Mouse (Mus musculus) forebrain, embryonic 13.5 days (tissue): Measurements from ENCODE around the gene Casq2. TPM values are rescaled to one million over a fixed set of nuclear protein-coding genes. Genes with fewer than 3 reads are reported as not detected.
"Not testable (repeated sequence)": the region's sequence is repeated elsewhere in the genome, so short reads cannot be mapped to it uniquely, and the experiment has no call there.

Experiments used
- ATAC-seq: fragments of 200-750 bp; cut with Nextera tagmentation; 2 replicates; pipeline ENCODE4 v1.8.0; 2017
- H3K27ac ChIP-seq: fragments of 300-500 bp; sonication (generic); 2 replicates; pipeline ENCODE4 v1.5.1; 2015; ENCODE audit warnings: inconsistent platforms, mild to moderate bottlenecking, moderate library complexity
- H3K27me3 ChIP-seq: fragments of 300-500 bp; sonication (generic); 2 replicates; pipeline ENCODE4 v1.6.1; 2015; ENCODE audit warnings: mild to moderate bottlenecking, inconsistent platforms
- H3K36me3 ChIP-seq: fragments of 300-500 bp; sonication (generic); 2 replicates; pipeline ENCODE4 v1.6.1; 2015; ENCODE audit warnings: mild to moderate bottlenecking, inconsistent platforms; ENCODE audit not compliant: poor library complexity, severe bottlenecking
- H3K4me1 ChIP-seq: fragments of 300-500 bp; sonication (generic); 2 replicates; pipeline ENCODE4 v1.6.1; 2015; ENCODE audit warnings: inconsistent platforms
- H3K4me2 ChIP-seq: fragments of 300-500 bp; sonication (generic); 2 replicates; pipeline ENCODE4 v1.6.1; 2015; ENCODE audit warnings: inconsistent platforms, mild to moderate bottlenecking, moderate library complexity
- H3K4me3 ChIP-seq: fragments of 300-500 bp; sonication (generic); 2 replicates; pipeline ENCODE4 v1.5.1; 2015; ENCODE audit warnings: mild to moderate bottlenecking, inconsistent platforms
- H3K9ac ChIP-seq: fragments of 300-500 bp; sonication (generic); 2 replicates; pipeline ENCODE4 v1.6.1; 2015; ENCODE audit warnings: mild to moderate bottlenecking, inconsistent platforms
- H3K9me3 ChIP-seq: fragments of 300-500 bp; sonication (generic); replicated peaks from 2 replicates; pipeline ENCODE4 v1.6.1; 2016; ENCODE audit warnings: inconsistent platforms
- WGBS: fragments of 180-500 bp; shearing (Covaris S2); methylation state at CpG from one replicate; pipeline ENCODE4 v1.1.7; 2015; 5-methylcytosine and 5-hydroxymethylcytosine counted together
- polyA plus RNA-seq: library from polyadenylated mRNA; unstranded; fragments of >200 nt; fragmentation: Nextera tagmentation; extraction: Ambion mirVana; gene quantifications from 2 replicates; pipeline ENCODE4 v1.2.1, GENCODE M21; 2015

The Casq2 gene
- polyA plus RNA-seq, 1 experiment from 2014 or later: 0.10 TPM

- Histone ChIP-seq H3K4me3 (no peak overlapping the region), H3K27ac (no peak overlapping the region), H3K9ac (no peak overlapping the region), H3K27me3 (no peaks in the 10 kb centered on the region), H3K4me1 (peaks cover 19% of the 10 kb centered on the region), H3K4me2 (no peak overlapping the region), H3K9me3 (no peaks in the 10 kb centered on the region), H3K36me3 (no peaks in the 10 kb centered on the region)
- 92% methylated on average over 7 of the region's 7 CpGs for whole genome bisulfite sequencing
- no peak for ATAC-seq
Observed at GRCm38 (mm10) chr3:102156737-102157136, 70.5 kb downstream of the Casq2 start.

- no peaks in the 10 kb centered on the region for H3K9me3 ChIP-seq
- ATAC-seq: no peak
- H3K4me3 ChIP-seq: no peak overlapping the region
- H3K9ac ChIP-seq: no peak overlapping the region
- no peaks in the 10 kb centered on the region for H3K27me3 ChIP-seq
- H3K4me2 ChIP-seq: no peak overlapping the region
- H3K36me3 ChIP-seq: no peaks in the 10 kb centered on the region
- WGBS: 94% methylated on average over 6 of the region's 6 CpGs
- H3K4me1 ChIP-seq: peaks cover 11% of the 10 kb centered on the region
- no peak overlapping the region for H3K27ac ChIP-seq
Observed at GRCm38 (mm10) chr3:102157652-102158051, 71.4 kb downstream of the Casq2 start.

GRCm38 (mm10) chr3:102158759-102159422, 72.7 kb downstream of the Casq2 start:
- no peak overlapping the region for H3K4me2 ChIP-seq
- no peak overlapping the region for H3K9ac ChIP-seq
- H3K4me1 ChIP-seq: peaks cover 8% of the 10 kb centered on the region
- no peak for ATAC-seq
- no peaks in the 10 kb centered on the region for H3K9me3 ChIP-seq
- WGBS: 81% methylated on average over 14 of the region's 14 CpGs
- H3K27ac ChIP-seq: no peak overlapping the region
- no peaks in the 10 kb centered on the region for H3K36me3 ChIP-seq
- no peak overlapping the region for H3K4me3 ChIP-seq
- H3K27me3 ChIP-seq: no peaks in the 10 kb centered on the region

- Histone ChIP-seq H3K36me3 (no peaks in the 10 kb centered on the region), H3K4me1 (peaks cover 8% of the 10 kb centered on the region), H3K4me3 (no peak overlapping the region), H3K9me3 (no peaks in the 10 kb centered on the region), H3K27me3 (no peaks in the 10 kb centered on the region), H3K4me2 (no peak overlapping the region), H3K9ac (no peak overlapping the region), H3K27ac (no peak overlapping the region)
- peak; percentile 48; the same call in 1 of the 2 replicates for ATAC-seq
- WGBS: 66% methylated on average over 14 of the region's 14 CpGs
Observed at GRCm38 (mm10) chr3:102159423-102160325, 73.5 kb downstream of the Casq2 start.

- not testable (repeated sequence) for H3K27me3 ChIP-seq, H3K9ac ChIP-seq, H3K9me3 ChIP-seq, H3K36me3 ChIP-seq, H3K4me2 ChIP-seq, H3K4me3 ChIP-seq, ATAC-seq, H3K27ac ChIP-seq
- H3K4me1 ChIP-seq: peaks cover 18% of the 10 kb centered on the region
- WGBS: 69% methylated on average over 1 of the region's 1 CpGs
Observed at GRCm38 (mm10) chr3:102163861-102164260, 77.6 kb downstream of the Casq2 start.

GRCm38 (mm10) chr3:102164911-102165310, 78.7 kb downstream of the Casq2 start:
- H3K9ac ChIP-seq: no peak overlapping the region
- WGBS: 73% methylated on average over 4 of the region's 4 CpGs
- no peak overlapping the region for H3K4me3 ChIP-seq
- ATAC-seq: no peak
- peaks cover 20% of the 10 kb centered on the region for H3K4me1 ChIP-seq
- H3K9me3 ChIP-seq: no peaks in the 10 kb centered on the region
- no peak overlapping the region for H3K27ac ChIP-seq
- H3K4me2 ChIP-seq: no peak overlapping the region
- no peaks in the 10 kb centered on the region for H3K27me3 ChIP-seq
- no peaks in the 10 kb centered on the region for H3K36me3 ChIP-seq

GRCm38 (mm10) chr3:102165536-102166286, 79.5 kb downstream of the Casq2 start:
- no peak overlapping the region for H3K27ac ChIP-seq
- H3K4me1 ChIP-seq: peaks cover 24% of the 10 kb centered on the region
- H3K27me3 ChIP-seq: no peaks in the 10 kb centered on the region
- H3K9ac ChIP-seq: no peak overlapping the region
- H3K36me3 ChIP-seq: no peaks in the 10 kb centered on the region
- H3K4me2 ChIP-seq: no peak overlapping the region
- no peak overlapping the region for H3K4me3 ChIP-seq
- H3K9me3 ChIP-seq: no peaks in the 10 kb centered on the region
- WGBS: 92% methylated on average over 21 of the region's 21 CpGs
- ATAC-seq: no peak

GRCm38 (mm10) chr3:102166287-102166620, 80.0 kb downstream of the Casq2 start:
- no peak overlapping the region for H3K4me3 ChIP-seq
- no peak overlapping the region for H3K4me2 ChIP-seq
- H3K9me3 ChIP-seq: no peaks in the 10 kb centered on the region
- no peak for ATAC-seq
- no peaks in the 10 kb centered on the region for H3K36me3 ChIP-seq
- no peaks in the 10 kb centered on the region for H3K27me3 ChIP-seq
- H3K9ac ChIP-seq: no peak overlapping the region
- WGBS: 57% methylated on average over 4 of the region's 4 CpGs
- no peak overlapping the region for H3K27ac ChIP-seq
- peaks cover 24% of the 10 kb centered on the region for H3K4me1 ChIP-seq

GRCm38 (mm10) chr3:102166794-102167193, 80.6 kb downstream of the Casq2 start:
- H3K4me1 ChIP-seq: peaks cover 24% of the 10 kb centered on the region
- no peaks in the 10 kb centered on the region for H3K36me3 ChIP-seq
- H3K9ac ChIP-seq: no peak overlapping the region
- H3K4me2 ChIP-seq: no peak overlapping the region
- no peaks in the 10 kb centered on the region for H3K9me3 ChIP-seq
- no peaks in the 10 kb centered on the region for H3K27me3 ChIP-seq
- no peak for ATAC-seq
- WGBS: 75% methylated on average over 8 of the region's 8 CpGs
- no peak overlapping the region for H3K4me3 ChIP-seq
- no peak overlapping the region for H3K27ac ChIP-seq

DNA sequence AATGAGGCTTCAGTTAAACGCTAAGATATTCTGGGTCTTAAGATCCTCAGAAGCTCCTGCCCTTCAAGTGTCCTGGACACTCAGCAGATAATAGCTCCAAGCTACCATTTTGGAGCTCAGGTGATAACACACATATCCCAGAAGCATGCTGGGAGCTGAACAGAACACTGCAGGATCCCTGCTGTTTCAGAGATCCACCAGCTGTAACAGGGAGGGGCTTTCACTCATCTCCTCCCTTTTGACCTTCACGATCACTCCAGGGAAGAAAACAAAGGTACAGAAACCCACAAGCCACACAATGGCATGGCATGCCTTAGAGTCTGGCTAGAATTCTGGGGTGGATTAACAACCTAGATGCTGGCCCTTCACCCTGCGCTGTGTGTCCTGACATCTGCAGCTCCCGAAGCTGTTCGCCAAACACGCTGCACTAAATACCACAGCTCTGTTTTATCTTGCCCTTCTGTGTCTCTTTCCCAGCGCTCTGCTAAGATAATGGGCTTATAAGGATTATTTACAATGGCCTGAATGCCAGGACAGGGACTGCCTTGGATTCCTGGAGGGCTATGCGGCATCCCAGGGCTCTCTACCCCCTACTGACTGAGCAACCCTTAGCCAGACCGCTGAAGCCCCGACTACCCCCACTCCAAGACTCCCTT, 81.5 kb downstream of the Casq2 start:
- no peak overlapping the region for H3K9ac ChIP-seq
- 5% methylated on average over 10 of the region's 10 CpGs for WGBS
- 0 out of 2 replicates have a peak overlapping the region, but pooled peaks have one; percentile 3 for H3K4me2 ChIP-seq
- no peaks in the 10 kb centered on the region for H3K9me3 ChIP-seq
- no peak for ATAC-seq
- no peak overlapping the region for H3K4me3 ChIP-seq
- H3K27ac ChIP-seq: 0 out of 2 replicates have a peak overlapping the region, but pooled peaks have one; percentile 15
- no peaks in the 10 kb centered on the region for H3K36me3 ChIP-seq
- no peaks in the 10 kb centered on the region for H3K27me3 ChIP-seq
- H3K4me1 ChIP-seq: peaks cover 24% of the 10 kb centered on the region

GRCm38 (mm10) chr3:102169197-102169905, 83.1 kb downstream of the Casq2 start:
- no peaks in the 10 kb centered on the region for H3K27me3 ChIP-seq
- peaks cover 24% of the 10 kb centered on the region for H3K4me1 ChIP-seq
- H3K36me3 ChIP-seq: no peaks in the 10 kb centered on the region
- no peak overlapping the region for H3K9ac ChIP-seq
- peak; percentile 94 for ATAC-seq
- H3K4me2 ChIP-seq: 0 out of 2 replicates have a peak overlapping the region, but pooled peaks have one; percentile 2
- H3K27ac ChIP-seq: peak overlapping the region; percentile 68
- WGBS: 36% methylated on average over 13 of the region's 13 CpGs
- no peak overlapping the region for H3K4me3 ChIP-seq
- no peaks in the 10 kb centered on the region for H3K9me3 ChIP-seq
